Mouse (Mus musculus) embryonic facial prominence, embryonic 12.5 days (tissue): ENCODE results near the gene Zfp866. TPM values are rescaled to one million over a fixed set of nuclear protein-coding genes. Genes with fewer than 3 reads are reported as not detected.

Experiments used
- ATAC-seq: fragments of 200-750 bp; cut with Nextera tagmentation; 2 replicates; pipeline ENCODE4 v1.8.0; 2017; ENCODE audit not compliant: insufficient number of reproducible peaks, insufficient read depth, low FRiP score, low TSS enrichment
- H3K27ac ChIP-seq: fragments of 300-500 bp; sonication (generic); 2 replicates; pipeline ENCODE4 v1.5.1; 2016; ENCODE audit warnings: mild to moderate bottlenecking
- H3K27me3 ChIP-seq: fragments of 300-500 bp; sonication (generic); 2 replicates; pipeline ENCODE4 v1.6.1; 2016; ENCODE audit warnings: mild to moderate bottlenecking, moderate library complexity
- H3K36me3 ChIP-seq: fragments of 300-500 bp; sonication (generic); 2 replicates; pipeline ENCODE4 v1.6.1; 2016; ENCODE audit warnings: mild to moderate bottlenecking
- H3K4me1 ChIP-seq: fragments of 300-500 bp; sonication (generic); 2 replicates; pipeline ENCODE4 v1.6.1; 2016
- H3K4me2 ChIP-seq: fragments of 300-500 bp; sonication (generic); replicated peaks from 2 replicates; pipeline ENCODE4 v1.6.1; 2016; ENCODE audit warnings: mild to moderate bottlenecking, moderate library complexity
- H3K4me3 ChIP-seq: fragments of 300-500 bp; sonication (generic); 2 replicates; pipeline ENCODE4 v1.5.1; 2016; ENCODE audit warnings: mild to moderate bottlenecking
- H3K9ac ChIP-seq: fragments of 300-500 bp; sonication (generic); 2 replicates; pipeline ENCODE4 v1.6.1; 2016; ENCODE audit warnings: mild to moderate bottlenecking, moderate library complexity
- H3K9me3 ChIP-seq: fragments of 300-500 bp; sonication (generic); 2 replicates; pipeline ENCODE4 v1.6.1; 2016; ENCODE audit warnings: mild to moderate bottlenecking, moderate library complexity
- WGBS: fragments of 180-500 bp; shearing (Covaris S2); methylation state at CpG from one replicate; pipeline ENCODE4 v1.1.7; 2016; 5-methylcytosine and 5-hydroxymethylcytosine counted together
- polyA plus RNA-seq: library from polyadenylated mRNA; unstranded; fragments of >200 nt; fragmentation: Nextera tagmentation; extraction: Ambion mirVana; gene quantifications from 2 replicates; pipeline ENCODE4 v1.2.1, GENCODE M21; 2016

Gene Zfp866
- polyA plus RNA-seq, 1 experiment from 2014 or later = 38.9 TPM

DNA sequence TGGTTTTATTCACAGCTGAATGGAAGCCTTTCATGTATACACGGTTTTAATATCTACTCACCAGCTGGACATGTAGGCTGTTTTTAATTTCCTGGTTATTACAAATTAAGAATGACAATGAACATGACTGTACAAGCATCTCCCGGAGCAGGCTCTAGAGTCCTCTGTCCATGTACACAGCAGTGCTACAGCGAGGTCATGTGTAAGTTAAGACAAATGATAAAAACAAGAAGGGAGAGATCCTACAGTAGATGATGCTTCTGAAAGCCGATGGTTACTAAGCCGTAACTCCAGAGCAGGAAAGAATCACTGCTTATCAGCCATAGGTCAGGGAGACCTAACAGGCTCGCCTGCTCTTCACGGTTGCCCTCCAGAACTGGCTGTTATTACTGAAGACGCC lies 77.5 kb downstream of the Zfp866 start:
- H3K4me3 ChIP-seq = no peak overlapping the region
- no peak overlapping the region for H3K9ac ChIP-seq
- no peak overlapping the region for H3K27ac ChIP-seq
- ATAC-seq = no peak
- no peak overlapping the region for H3K4me2 ChIP-seq
- H3K36me3 ChIP-seq = peaks cover 33% of the 10 kb centered on the region
- 86% methylated on average over 8 of the region's 8 CpGs for WGBS
- H3K9me3 ChIP-seq = no peaks in the 10 kb centered on the region
- H3K4me1 ChIP-seq = peaks cover 16% of the 10 kb centered on the region
- no peaks in the 10 kb centered on the region for H3K27me3 ChIP-seq

Other genes starting within 250 kb of the Zfp866 start
- gene Zfp868, start 165.6 kb downstream of the Zfp866 start, polyA plus RNA-seq = 29.5 and 34.5 TPM in 2 replicates
- gene Zfp964, start 136.7 kb downstream of the Zfp866 start, polyA plus RNA-seq = 2.5 and 2.9 TPM in 2 replicates
- 31.8 and 33.4 TPM in 2 replicates for gene Zfp869, start 80.5 kb downstream of the Zfp866 start, polyA plus RNA-seq
- 5.8 and 6.8 TPM in 2 replicates for gene Zfp963, start 41.2 kb downstream of the Zfp866 start, polyA plus RNA-seq
- not detected in 2 replicates for gene Gm20422, start 16.3 kb downstream of the Zfp866 start, polyA plus RNA-seq
- gene Atp13a1, start within 50 bp of the Zfp866 start, polyA plus RNA-seq = 52.6 and 55.3 TPM in 2 replicates
- gene Gmip, start 17.5 kb upstream of the Zfp866 start, polyA plus RNA-seq = 9.5 and 10.4 TPM in 2 replicates
- 0.88 and 0.92 TPM in 2 replicates for gene Lpar2, start 31.3 kb upstream of the Zfp866 start, polyA plus RNA-seq
- 13.4 and 16.0 TPM in 2 replicates for gene Pbx4, start 41.3 kb upstream of the Zfp866 start, polyA plus RNA-seq
- 1.2 TPM in 2 replicates for gene Cilp2, start 96.5 kb upstream of the Zfp866 start, polyA plus RNA-seq
- gene Tssk6, start 111.0 kb upstream of the Zfp866 start, polyA plus RNA-seq = 4.1 and 5.1 TPM in 2 replicates
- gene Ndufa13, start 111.4 kb upstream of the Zfp866 start, polyA plus RNA-seq = 168 and 171 TPM in 2 replicates
- gene Yjefn3, start 111.5 kb upstream of the Zfp866 start, polyA plus RNA-seq = 4.8 and 4.9 TPM in 2 replicates
- 49.8 and 63.0 TPM in 2 replicates for gene Gatad2a, start 205.2 kb upstream of the Zfp866 start, polyA plus RNA-seq